8 mouse cellular contexts compared by ENCODE assay signal in the genomic region with DNA sequence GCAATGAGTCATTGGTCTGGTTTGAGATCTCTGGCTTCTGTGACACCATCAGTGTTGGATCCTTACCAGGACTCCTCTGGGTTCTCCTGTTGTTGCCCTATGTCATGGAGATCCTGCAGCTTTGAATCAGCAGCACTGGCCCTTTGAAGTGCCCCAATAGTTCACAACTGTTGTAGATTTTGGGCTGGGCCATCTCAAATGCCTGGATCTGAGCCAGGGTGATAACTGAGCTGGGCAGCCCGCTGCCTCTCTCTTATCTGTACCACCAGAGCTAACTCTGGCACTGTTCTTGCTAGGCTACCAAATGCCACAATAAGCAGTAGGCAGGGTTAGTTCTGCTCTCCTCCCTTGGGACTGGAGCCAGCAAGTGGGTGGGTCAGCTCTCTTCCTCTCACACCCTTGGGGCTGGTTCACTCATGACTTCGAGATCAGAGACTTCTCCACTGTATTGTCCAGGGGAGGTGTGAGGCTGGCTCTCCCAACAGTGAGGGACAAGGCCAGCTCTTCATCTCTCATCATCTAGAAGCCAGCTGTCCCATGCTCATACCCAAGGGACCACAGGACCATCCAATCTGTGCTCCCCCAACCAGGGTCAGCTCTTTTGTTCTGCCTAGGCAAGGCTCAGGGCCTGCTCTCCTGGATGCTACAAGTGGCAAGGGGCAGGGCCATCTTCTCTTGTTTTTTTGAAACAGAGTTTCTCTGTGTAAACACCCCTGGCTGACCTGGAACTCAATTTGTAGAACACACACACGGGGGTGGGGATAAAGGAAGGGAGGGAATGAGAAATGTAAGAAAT. TPM values are rescaled to one million over a fixed set of nuclear protein-coding genes. Genes with fewer than 3 reads are reported as not detected.
DNase-seq lines count a peak whose midpoint lies in the region; ATAC-seq and TF ChIP-seq lines count a peak whose summit lies in the region.

No protein-coding gene starts in this region.

- H3K36me3 ChIP-seq in liver, embryonic 14.5 days (replicated peaks; ENCODE audit: control insufficient read depth, insufficient read depth, low read depth) = no peaks in the 10 kb centered on the region

- H3K27ac ChIP-seq in liver, embryonic 14.5 days = peak overlapping the region; percentile 93

- peaks cover 15 to 29% of the 10 kb centered on the region in 2 experiments for H3K4me1 ChIP-seq in liver, embryonic 14.5 days (replicated peaks; ENCODE audit: control insufficient read depth in 2 of 2, insufficient read depth in 2 of 2, low read length in 1 of 2)

- WGBS in liver, embryonic 14.5 days (ENCODE audit: insufficient replicate concordance) = 18% methylated on average over 3 of the region's 3 CpGs

- peak; percentile 84 for TF ChIP-seq EP300 in liver, embryonic 14.5 days (IDR thresholded peaks at IDR 0.05; ENCODE audit: low read depth)

- peak overlapping the region; percentile 29 to 37; a peak in 3 of 4 replicates for H3K4me3 ChIP-seq in liver, embryonic 14.5 days (ENCODE audit: insufficient read depth in 1 of 2, low read depth in 2 of 2, low read length in 2 of 2)

- H3K27me3 ChIP-seq in liver, embryonic 14.5 days (ENCODE audit: control insufficient read depth, insufficient read depth, low read length) = no peaks in the 10 kb centered on the region

- ATAC-seq in liver, embryonic 14.5 days (ENCODE audit: insufficient read depth) = peak; percentile 99

- H3K4me2 ChIP-seq in liver, embryonic 14.5 days (ENCODE audit: low read depth) = peak overlapping the region; percentile 58

- peak overlapping the region; percentile 60 for H3K9ac ChIP-seq in liver, embryonic 14.5 days (replicated peaks)

- peak; percentile 5 for DNase-seq in cerebellum, adult 9-11 months
- DNase-seq in cerebellum, postnatal 36 days = no peak
- DNase-seq in fibroblast of lung, adult 2 months (ENCODE audit: low read depth) = peak; percentile 24
- peak; percentile 82 to 87 (median 83) for DNase-seq in liver, embryonic 14.5 days (ENCODE audit: low read depth in 3 of 3, low spot score in 3 of 3)
- peak; percentile 36 to 57 for DNase-seq in spleen, postnatal 14 days (ENCODE audit: low spot score in 2 of 2)
- no peak for DNase-seq in thymus, postnatal 10 days (ENCODE audit: low spot score in 2 of 2)
- DNase-seq in frontal cortex, postnatal 10 days (ENCODE audit: low spot score in 2 of 2) = no peak
- no peak for DNase-seq in thymus, postnatal 25 days

- no peak for TF ChIP-seq CTCF in liver, embryonic 14.5 days (IDR thresholded peaks at IDR 0.05; ENCODE audit: low read depth)

- no peaks in the 10 kb centered on the region for H3K9me3 ChIP-seq in liver, embryonic 14.5 days (ENCODE audit: control insufficient read depth, low read length)

RNA-seq across cellular contexts. Expression of gene Hprt, which starts 16.5 kb away (rescaled TPM):
- polyA plus RNA-seq in liver, embryonic 14.5 days (2012; rRNA removed) = 38.7 and 68.1 TPM in 2 replicates
- 220 and 227 TPM in 2 replicates for polyA plus RNA-seq in liver, embryonic 14.5 days (2014; fragmentation: Nextera tagmentation; extraction: Ambion mirVana)

RNA-seq across cellular contexts. Expression of gene Phf6, which starts 59.3 kb away (rescaled TPM):
- polyA plus RNA-seq in liver, embryonic 14.5 days (2012; rRNA removed) = 3.5 and 4.7 TPM in 2 replicates
- 9.3 and 9.7 TPM in 2 replicates for polyA plus RNA-seq in liver, embryonic 14.5 days (2014; fragmentation: Nextera tagmentation; extraction: Ambion mirVana)

Comparison
In these comparisons a context has a peak if more than half of its experiments do, and no peak if none do; other contexts are left out.
1. DNase-seq: peak in cerebellum, adult 9-11 months (single experiment), fibroblast of lung, adult 2 months (single experiment), liver, embryonic 14.5 days (3 of 3) and spleen, postnatal 14 days (2 of 2); none in cerebellum, postnatal 36 days (0 of 2), thymus, postnatal 10 days (0 of 2), frontal cortex, postnatal 10 days (0 of 2) and thymus, postnatal 25 days (single experiment).